Mouse (Mus musculus): ENCODE data around the gene Tdrd6. TPM values are rescaled to one million over a fixed set of nuclear protein-coding genes. Genes with fewer than 3 reads are reported as not detected.

Tdrd6 gene
- polyA plus RNA-seq, 1 experiment from 2014 or later = 0.37 TPM

GRCm38 (mm10) chr17:43597742-43598141, 32.4 kb downstream of the Tdrd6 start:
- DNase-seq (ENCODE audit: extremely low spot score, low spot score) = no peak
- H3K36me3 ChIP-seq (replicated peaks) = no peaks in the 10 kb centered on the region
- peaks cover 3% of the 10 kb centered on the region; the same call in 1 of the 2 replicates for H3K9me3 ChIP-seq
- no peak overlapping the region for H3K4me3 ChIP-seq
- H3K4me1 ChIP-seq = no peaks in the 10 kb centered on the region
- no peak overlapping the region for H3K27ac ChIP-seq
- WGBS = 96% methylated on average over 2 of the region's 2 CpGs
- no peaks in the 10 kb centered on the region for H3K27me3 ChIP-seq (ENCODE audit: poor library complexity, severe bottlenecking)

- no peaks in the 10 kb centered on the region for H3K27me3 ChIP-seq (ENCODE audit: poor library complexity, severe bottlenecking)
- no peak for DNase-seq (ENCODE audit: extremely low spot score, low spot score)
- H3K27ac ChIP-seq = no peak overlapping the region
- peaks cover under 1% of the 10 kb centered on the region; the same call in 1 of the 2 replicates for H3K9me3 ChIP-seq
- WGBS = 91% methylated on average over 21 of the region's 21 CpGs
- H3K36me3 ChIP-seq (replicated peaks) = no peaks in the 10 kb centered on the region
- H3K4me3 ChIP-seq = no peak overlapping the region
- no peaks in the 10 kb centered on the region for H3K4me1 ChIP-seq
Observed at GRCm38 (mm10) chr17:43592296-43593291, 37.5 kb downstream of the Tdrd6 start.

GRCm38 (mm10) chr17:43590531-43590930, 39.6 kb downstream of the Tdrd6 start:
- 92% methylated on average over 5 of the region's 5 CpGs for WGBS
- Histone ChIP-seq H3K9me3 (no peaks in the 10 kb centered on the region), H3K36me3 (replicated peaks) (no peaks in the 10 kb centered on the region), H3K4me1 (no peaks in the 10 kb centered on the region), H3K4me3 (no peak overlapping the region), H3K27me3 (ENCODE audit: poor library complexity, severe bottlenecking) (no peaks in the 10 kb centered on the region), H3K27ac (no peak overlapping the region)
- DNase-seq (ENCODE audit: extremely low spot score, low spot score) = no peak

- Histone ChIP-seq H3K27me3 (ENCODE audit: poor library complexity, severe bottlenecking) (no peaks in the 10 kb centered on the region), H3K36me3 (replicated peaks) (no peaks in the 10 kb centered on the region), H3K9me3 (no peaks in the 10 kb centered on the region), H3K4me3 (no peak overlapping the region), H3K27ac (no peak overlapping the region), H3K4me1 (no peaks in the 10 kb centered on the region)
- 94% methylated on average over 6 of the region's 6 CpGs for WGBS
- no peak for DNase-seq (ENCODE audit: extremely low spot score, low spot score)
Observed at GRCm38 (mm10) chr17:43589750-43590149, 40.3 kb downstream of the Tdrd6 start.

GRCm38 (mm10) chr17:43587278-43587677, 42.8 kb downstream of the Tdrd6 start:
- Histone ChIP-seq H3K4me1 (peaks cover 4% of the 10 kb centered on the region; the same call in 1 of the 2 replicates), H3K9me3 (no peaks in the 10 kb centered on the region), H3K27ac (no peak overlapping the region), H3K36me3 (replicated peaks) (no peaks in the 10 kb centered on the region), H3K4me3 (no peak overlapping the region), H3K27me3 (ENCODE audit: poor library complexity, severe bottlenecking) (no peaks in the 10 kb centered on the region)
- whole genome bisulfite sequencing = 84% methylated on average over 2 of the region's 2 CpGs
- DNase-seq (ENCODE audit: extremely low spot score, low spot score) = no peak

GRCm38 (mm10) chr17:43584771-43585170, 45.3 kb downstream of the Tdrd6 start:
- no peak for DNase-seq (ENCODE audit: extremely low spot score, low spot score)
- Histone ChIP-seq H3K27ac (no peak overlapping the region), H3K4me1 (peaks cover 26% of the 10 kb centered on the region), H3K4me3 (no peak overlapping the region), H3K36me3 (replicated peaks) (no peaks in the 10 kb centered on the region), H3K27me3 (ENCODE audit: poor library complexity, severe bottlenecking) (no peaks in the 10 kb centered on the region), H3K9me3 (no peaks in the 10 kb centered on the region)
- 91% methylated on average over 7 of the region's 7 CpGs for WGBS

- H3K4me3 ChIP-seq = 0 out of 2 replicates have a peak overlapping the region, but pooled peaks have one; percentile 3
- peak overlapping the region; percentile 73 for H3K27ac ChIP-seq
- 31% methylated on average over 8 of the region's 8 CpGs for WGBS
- no peaks in the 10 kb centered on the region for H3K36me3 ChIP-seq (replicated peaks)
- H3K9me3 ChIP-seq = no peaks in the 10 kb centered on the region
- peaks cover 27% of the 10 kb centered on the region for H3K4me1 ChIP-seq
- no peaks in the 10 kb centered on the region for H3K27me3 ChIP-seq (ENCODE audit: poor library complexity, severe bottlenecking)
- DNase-seq (ENCODE audit: extremely low spot score, low spot score) = no peak
Observed at GRCm38 (mm10) chr17:43581012-43581467, 49.1 kb downstream of the Tdrd6 start.

GRCm38 (mm10) chr17:43580456-43580855, 49.6 kb downstream of the Tdrd6 start:
- Histone ChIP-seq H3K4me3 (0 out of 2 replicates have a peak overlapping the region, but pooled peaks have one; percentile 3), H3K9me3 (no peaks in the 10 kb centered on the region), H3K36me3 (replicated peaks) (no peaks in the 10 kb centered on the region), H3K27me3 (ENCODE audit: poor library complexity, severe bottlenecking) (no peaks in the 10 kb centered on the region), H3K4me1 (peaks cover 27% of the 10 kb centered on the region), H3K27ac (peak overlapping the region; percentile 73)
- no peak for DNase-seq (ENCODE audit: extremely low spot score, low spot score)
- 26% methylated on average over 3 of the region's 3 CpGs for WGBS

- WGBS = 24% methylated on average over 3 of the region's 3 CpGs
- DNase-seq (ENCODE audit: extremely low spot score, low spot score) = no peak
- peaks cover 9% of the 10 kb centered on the region for H3K27me3 ChIP-seq (ENCODE audit: poor library complexity, severe bottlenecking)
- peaks cover 16% of the 10 kb centered on the region for H3K4me1 ChIP-seq
- H3K4me3 ChIP-seq = no peak overlapping the region
- H3K36me3 ChIP-seq (replicated peaks) = no peaks in the 10 kb centered on the region
- no peaks in the 10 kb centered on the region for H3K9me3 ChIP-seq
- H3K27ac ChIP-seq = 0 out of 2 replicates have a peak overlapping the region, but pooled peaks have one; percentile 26
Observed at GRCm38 (mm10) chr17:43573624-43574073, 56.5 kb downstream of the Tdrd6 start.

GRCm38 (mm10) chr17:43569287-43569686, 60.8 kb downstream of the Tdrd6 start:
- WGBS = 58% methylated on average over 7 of the region's 7 CpGs

GRCm38 (mm10) chr17:43567992-43568888, 61.9 kb downstream of the Tdrd6 start, which contains the start of gene Pla2g7:
Pla2g7 (plus strand) TSS chr17:43568098.
- Histone ChIP-seq H3K27ac (peak within 1 kb of the TSS; percentile 76), H3K4me1 (peaks cover 27% of the 10 kb centered on the region), H3K9me3 (no peaks in the 10 kb centered on the region), H3K4me3 (peak within 1 kb of the TSS; percentile 52), H3K27me3 (ENCODE audit: poor library complexity, severe bottlenecking) (peaks cover 9% of the 10 kb centered on the region), H3K36me3 (replicated peaks) (no peaks in the 10 kb centered on the region)
- under 1% methylated on average over 34 of the region's 34 CpGs for WGBS
- DNase-seq (ENCODE audit: extremely low spot score, low spot score) = peak; percentile 57

More at GRCm38 (mm10) chr17:43569287-43569686, 60.8 kb downstream of the Tdrd6 start:
- Histone ChIP-seq H3K27me3 (ENCODE audit: poor library complexity, severe bottlenecking) (peaks cover 9% of the 10 kb centered on the region), H3K36me3 (replicated peaks) (no peaks in the 10 kb centered on the region), H3K9me3 (no peaks in the 10 kb centered on the region), H3K27ac (no peak overlapping the region), H3K4me3 (no peak overlapping the region), H3K4me1 (peaks cover 33% of the 10 kb centered on the region)
- no peak for DNase-seq (ENCODE audit: extremely low spot score, low spot score)

- Histone ChIP-seq H3K27ac (peak overlapping the region; percentile 76), H3K4me3 (peak overlapping the region; percentile 52), H3K27me3 (ENCODE audit: poor library complexity, severe bottlenecking) (peaks cover 9% of the 10 kb centered on the region), H3K4me1 (peaks cover 23% of the 10 kb centered on the region), H3K9me3 (no peaks in the 10 kb centered on the region), H3K36me3 (replicated peaks) (no peaks in the 10 kb centered on the region)
- no peak for DNase-seq (ENCODE audit: extremely low spot score, low spot score)
- 5% methylated on average over 12 of the region's 12 CpGs for WGBS
Observed at GRCm38 (mm10) chr17:43567593-43567991, 62.5 kb downstream of the Tdrd6 start.
